Mouse (Mus musculus) lung, postnatal 14 days (tissue): ENCODE results near the gene E130208F15Rik.

Experiments
- DNase-seq: peaks from one replicate; pipeline ENCODE4 v3.0.0; 2021

The E130208F15Rik gene

GRCm38 (mm10) chr7:30336384-30336783, 14.8 kb downstream of the E130208F15Rik start:
- DNase-seq: peak; percentile 90

- no peak for DNase-seq
Measured at GRCm38 (mm10) chr7:30339432-30340109, 18.0 kb downstream of the E130208F15Rik start.

- peak; percentile 82 for DNase-seq
Measured at GRCm38 (mm10) chr7:30346635-30347379, 25.3 kb downstream of the E130208F15Rik start.

DNA sequence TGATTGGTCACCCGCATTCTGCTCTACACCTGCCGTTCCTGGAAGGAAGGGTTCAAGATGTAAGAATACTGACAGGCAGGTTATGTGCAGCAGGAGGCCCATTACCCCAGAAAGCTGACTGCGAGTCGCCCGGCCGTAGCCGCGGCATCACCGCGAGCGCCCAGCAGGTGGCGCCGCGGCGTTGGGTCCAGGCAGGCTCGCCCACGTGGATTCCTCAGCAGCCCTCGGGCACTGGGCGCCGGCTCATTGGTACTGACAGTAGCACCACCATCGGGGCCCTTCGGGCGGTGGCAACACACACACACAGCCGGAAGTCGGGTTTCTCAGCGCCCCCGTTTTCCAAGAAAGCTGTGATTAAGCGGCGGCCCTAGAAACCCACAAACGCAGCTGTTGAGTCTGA, 26.3 kb downstream of the E130208F15Rik start:
- peak; percentile 59 for DNase-seq

DNA sequence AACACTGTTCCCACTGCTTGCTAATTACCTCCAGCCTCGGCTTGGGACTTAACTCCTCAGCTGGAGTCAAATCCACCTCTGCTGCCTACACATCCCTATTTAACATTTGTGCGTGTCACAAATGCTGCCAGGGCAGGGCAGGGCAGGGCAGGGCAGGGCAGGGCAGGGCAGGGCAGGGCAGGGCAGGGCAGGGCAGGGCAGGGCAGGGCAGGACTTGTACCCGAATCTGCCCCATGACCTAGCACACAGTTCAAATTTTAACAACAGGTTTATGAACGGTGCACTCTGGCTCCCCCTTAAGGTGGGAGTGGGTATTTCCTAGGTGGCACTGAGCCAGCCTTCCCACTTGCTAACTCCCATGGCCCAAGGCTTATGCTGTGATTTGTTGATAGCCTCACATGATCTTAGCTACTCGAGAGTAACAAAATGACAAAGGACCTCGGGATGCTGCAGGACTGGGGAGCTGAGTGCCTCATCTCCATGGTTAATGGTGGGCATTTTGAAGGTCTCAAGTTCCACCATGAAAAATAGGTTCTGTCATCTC, 31.8 kb downstream of the E130208F15Rik start:
- peak; percentile 80 for DNase-seq

- DNase-seq: no peak
Measured at GRCm38 (mm10) chr7:30354059-30354458, 32.5 kb downstream of the E130208F15Rik start.

DNA sequence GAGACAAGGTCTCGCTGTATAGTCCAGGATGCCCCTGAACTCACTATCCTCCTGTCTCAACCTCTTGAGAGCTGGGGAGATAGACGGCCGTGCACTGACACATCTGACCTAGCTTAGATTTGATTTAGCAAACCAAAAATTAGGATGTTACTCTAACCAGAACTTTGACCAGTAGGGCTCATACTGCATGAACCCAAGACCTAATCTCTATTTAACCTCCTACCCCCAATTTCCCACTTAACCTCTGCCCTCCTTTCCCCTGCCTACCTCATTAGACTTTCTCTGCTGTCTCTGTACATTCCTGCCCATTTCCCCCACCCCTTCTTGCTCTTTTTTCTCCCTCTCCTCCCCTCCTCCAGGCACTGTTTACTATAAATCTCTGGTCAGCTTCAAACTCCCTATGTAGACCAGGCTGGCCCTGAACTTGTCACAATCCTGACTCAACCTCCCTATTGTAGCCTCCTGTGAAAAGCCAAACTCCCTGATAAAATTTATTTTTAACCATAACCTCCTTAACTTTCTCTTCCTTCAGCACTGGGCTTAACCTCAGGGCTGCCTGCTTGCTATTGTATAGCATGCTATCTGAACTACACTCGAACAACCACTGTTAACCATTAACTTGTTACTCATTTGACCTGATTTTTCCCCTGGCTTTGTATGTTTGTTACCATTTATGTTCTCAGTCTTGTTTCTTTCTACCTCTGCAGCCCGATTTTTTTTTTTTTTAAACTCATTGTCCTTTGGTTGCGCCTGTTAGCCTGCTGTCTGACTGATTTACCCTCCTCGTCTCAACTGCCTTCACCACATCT, 37.0 kb downstream of the E130208F15Rik start:
- DNase-seq: no peak

GRCm38 (mm10) chr7:30359276-30359865, 37.8 kb downstream of the E130208F15Rik start:
- no peak for DNase-seq

GRCm38 (mm10) chr7:30360028-30360427, 38.5 kb downstream of the E130208F15Rik start:
- DNase-seq: no peak

- peak; percentile 41 for DNase-seq
Measured at GRCm38 (mm10) chr7:30362652-30363343, 41.3 kb downstream of the E130208F15Rik start, which contains the start of gene Lrfn3. Lrfn3 (minus strand) TSS chr7:30362772.

DNA sequence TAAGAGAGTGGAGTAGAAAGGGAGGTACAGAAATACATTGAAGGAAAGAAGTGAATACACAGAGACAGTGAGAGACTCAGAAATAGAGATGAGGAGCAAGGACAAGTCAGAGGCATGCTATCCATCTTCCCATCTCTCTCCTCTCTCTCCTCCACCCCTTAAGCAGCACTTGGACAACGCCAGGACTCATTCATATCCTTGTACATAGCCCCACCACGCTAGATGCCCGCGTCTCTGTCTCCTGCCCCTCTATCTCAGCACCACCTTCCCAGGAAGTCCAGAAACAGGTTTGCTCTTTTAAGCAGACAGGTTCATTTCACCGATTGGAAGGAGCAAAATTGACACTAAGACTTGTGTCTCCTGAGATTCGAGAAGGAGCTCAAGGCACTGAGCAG, 41.8 kb downstream of the E130208F15Rik start:
- no peak for DNase-seq

DNA sequence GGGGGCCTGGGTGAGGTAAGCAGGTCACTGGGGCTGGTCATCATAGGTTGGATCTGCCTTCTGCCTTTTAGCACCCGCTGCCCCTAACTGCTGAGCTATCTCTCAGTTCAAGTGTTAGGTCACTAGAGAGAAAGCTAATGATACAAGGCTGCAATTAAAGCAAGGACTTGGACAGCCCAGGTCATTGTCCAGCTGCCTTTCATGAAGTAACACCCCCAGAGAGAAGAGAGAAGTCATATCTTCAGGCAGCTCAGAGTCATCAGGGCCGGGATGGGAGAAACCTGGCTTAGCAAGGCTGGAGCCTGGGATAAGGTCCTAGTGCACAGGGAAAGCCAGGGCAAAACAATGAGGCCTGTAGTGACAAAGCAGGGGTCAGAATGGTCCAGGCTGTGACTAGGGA, 45.9 kb downstream of the E130208F15Rik start:
- DNase-seq: no peak
